Mouse (Mus musculus) 416B (cell line): ENCODE data around the gene Zfp667.
A peak's percentile ranks its signal among the peaks of the same experiment; 100 is the strongest.
"Not testable (repeated sequence)": the region's sequence is repeated elsewhere in the genome, so short reads cannot be mapped to it uniquely, and the experiment has no call there.

Experiments used
- DNase-seq: peaks from one replicate; pipeline ENCODE4 v3.0.0; 2011; ENCODE audit warnings: low read depth

The Zfp667 gene

DNA sequence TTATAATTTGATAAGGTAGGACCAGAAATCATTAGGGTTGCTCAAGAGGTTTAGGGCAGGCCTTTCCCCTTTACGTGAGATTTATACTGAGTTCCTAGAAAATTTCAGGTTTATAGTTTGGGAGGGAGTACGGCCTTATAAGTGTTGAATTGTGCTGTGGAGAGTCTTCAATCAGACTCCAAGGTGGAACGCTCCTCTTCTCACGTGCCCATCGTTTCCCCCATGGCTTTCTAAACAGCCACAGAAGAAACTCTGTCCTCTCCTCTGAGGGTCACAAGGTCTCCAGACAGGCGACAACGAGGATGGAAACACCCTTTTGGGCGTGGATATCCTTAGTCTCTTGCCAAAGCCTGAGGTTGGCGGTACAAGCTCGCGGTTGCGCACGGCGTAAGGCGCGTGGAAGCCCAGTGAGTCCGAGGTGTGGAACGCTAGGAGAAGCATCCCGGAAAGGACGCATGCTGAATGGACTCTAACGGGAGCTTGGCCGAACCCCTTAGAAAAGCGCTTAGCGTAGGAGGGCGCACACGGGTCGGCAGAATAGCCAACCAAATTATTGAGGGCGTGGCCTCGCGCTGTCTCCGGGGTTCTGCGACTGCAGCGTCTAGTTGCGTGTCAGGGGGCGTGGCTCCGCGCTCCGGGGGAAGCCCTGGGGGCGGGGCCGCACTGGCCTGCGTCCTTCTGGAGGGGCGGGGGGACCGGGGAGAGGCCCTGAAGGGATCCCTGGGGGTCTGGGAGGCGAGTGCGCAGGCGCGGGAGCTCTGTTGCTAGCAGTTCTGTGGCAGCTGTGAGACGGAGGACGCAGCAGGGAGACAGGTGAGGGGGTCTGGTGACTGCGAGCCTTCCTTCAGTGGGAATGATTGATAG, at the start of gene Zfp667:
TSS of gene Zfp667 (plus strand) at position 738 of the 864 bp plus-strand sequence.
- peak; percentile 96 for DNase-seq

DNA sequence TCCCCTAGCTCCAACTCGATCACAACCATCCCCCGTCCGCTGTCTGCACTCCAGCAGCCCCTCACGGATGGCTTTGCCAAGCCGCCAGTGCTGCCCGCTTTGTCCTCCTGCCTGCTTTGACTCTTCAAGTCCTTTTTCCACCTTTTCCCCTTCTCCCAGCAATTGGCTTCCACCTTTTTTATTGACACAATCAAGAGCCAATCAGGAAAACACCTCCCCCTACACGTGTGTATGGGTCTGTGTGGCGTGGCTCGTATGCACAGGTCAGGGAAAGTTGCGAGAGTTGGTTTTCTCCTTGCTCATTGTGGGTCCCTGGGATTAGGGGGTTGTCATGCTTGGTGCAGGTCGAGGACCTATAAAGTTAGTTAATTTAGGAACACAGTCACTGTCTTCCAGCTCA, 46.6 kb upstream of the Zfp667 start:
- no peak for DNase-seq

DNA sequence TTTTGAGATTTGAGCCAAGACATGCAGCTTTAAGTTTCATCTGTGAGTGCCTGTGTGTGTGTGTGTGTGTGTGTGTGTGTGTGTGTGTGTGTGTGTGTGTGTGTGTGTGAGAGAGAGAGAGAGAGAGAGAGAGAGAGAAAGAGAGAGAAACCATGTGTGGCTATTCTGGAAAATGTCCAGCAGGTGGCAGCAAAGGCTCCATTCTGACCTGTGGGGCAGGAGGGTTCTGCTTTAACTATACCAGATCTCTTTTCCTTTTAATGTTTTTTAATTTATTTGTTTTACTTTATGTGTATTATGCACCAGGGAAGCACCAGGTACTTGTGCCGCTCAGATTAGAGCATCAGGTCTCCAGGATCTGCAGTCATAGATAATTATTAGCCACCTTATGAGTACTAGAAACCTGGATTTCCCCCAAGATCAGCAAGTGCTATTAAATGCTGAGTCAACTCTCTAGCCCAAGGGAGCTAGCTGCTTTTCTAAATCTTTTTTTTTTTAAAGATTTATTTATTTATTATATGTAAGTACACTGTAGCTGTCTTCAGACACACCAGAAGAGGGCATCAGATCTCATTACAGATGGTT, 45.4 kb upstream of the Zfp667 start:
- peak; percentile 60 for DNase-seq

DNA sequence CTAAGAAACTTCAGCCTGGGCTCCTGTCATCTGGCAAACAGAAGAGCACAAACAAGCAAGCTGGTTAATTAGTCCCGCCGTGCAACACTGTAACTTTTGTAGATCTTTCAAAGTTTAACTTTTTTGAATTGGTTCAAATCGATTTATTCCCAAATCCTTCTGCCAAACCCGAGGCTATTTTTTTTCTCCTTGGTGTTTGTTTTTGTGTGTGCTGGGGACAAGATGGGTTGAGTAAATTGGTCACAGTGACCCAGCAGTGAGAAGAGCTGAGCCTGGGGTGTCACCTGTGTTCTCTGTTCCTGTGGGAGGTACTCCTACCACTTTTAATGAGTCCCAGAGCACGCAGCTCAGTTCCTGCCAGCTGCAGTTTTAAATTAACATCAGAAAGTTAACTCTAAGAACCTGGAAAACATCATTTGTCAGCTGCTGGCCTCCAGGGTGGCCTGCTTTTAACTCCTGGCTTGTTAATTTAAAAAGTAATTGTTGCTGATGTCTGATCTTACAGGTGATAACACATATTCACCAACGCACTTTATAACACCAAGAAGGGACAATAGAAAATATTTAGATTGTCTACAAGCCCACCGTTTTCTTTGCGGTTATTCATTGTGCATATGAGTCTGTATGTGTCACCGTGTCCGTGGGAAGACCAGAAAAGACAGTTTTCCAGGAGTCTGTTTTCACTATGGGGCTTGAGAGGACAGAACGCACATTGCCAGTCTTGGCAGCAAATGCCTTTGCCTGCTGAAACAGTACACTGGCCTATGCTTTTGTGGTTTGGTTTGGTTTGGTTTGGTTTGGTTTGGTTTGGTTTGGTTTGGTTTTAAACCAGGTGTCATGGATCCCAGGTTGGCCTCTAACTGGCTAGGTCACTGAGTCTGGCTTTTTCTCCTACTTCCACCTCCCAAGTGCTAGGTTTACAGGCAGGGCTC, 41.8 kb upstream of the Zfp667 start:
- DNase-seq, result no peak

DNA sequence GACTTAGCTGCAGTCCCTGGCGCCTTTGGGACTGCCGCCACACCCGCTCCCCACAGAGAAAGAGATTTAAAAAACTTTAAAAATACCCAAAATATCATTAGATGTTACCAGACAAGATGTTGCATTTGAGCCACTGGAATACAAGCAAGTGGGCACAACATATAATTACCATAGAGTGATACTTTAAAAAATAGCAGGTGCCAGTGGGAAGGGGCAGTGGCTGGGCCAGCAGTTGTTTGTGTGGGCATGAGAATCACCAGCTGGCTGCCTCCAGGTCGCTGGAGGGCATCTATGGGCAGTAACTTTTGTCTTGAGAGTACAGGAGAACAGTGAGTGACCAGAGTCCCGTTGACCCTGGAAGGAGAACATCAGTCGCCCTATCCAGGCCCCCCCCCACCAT, 34.0 kb upstream of the Zfp667 start, which contains the start of gene Epp13:
TSS of gene Epp13 (plus strand) at position 301 of the 400 bp plus-strand sequence.
- DNase-seq, result no peak

DNA sequence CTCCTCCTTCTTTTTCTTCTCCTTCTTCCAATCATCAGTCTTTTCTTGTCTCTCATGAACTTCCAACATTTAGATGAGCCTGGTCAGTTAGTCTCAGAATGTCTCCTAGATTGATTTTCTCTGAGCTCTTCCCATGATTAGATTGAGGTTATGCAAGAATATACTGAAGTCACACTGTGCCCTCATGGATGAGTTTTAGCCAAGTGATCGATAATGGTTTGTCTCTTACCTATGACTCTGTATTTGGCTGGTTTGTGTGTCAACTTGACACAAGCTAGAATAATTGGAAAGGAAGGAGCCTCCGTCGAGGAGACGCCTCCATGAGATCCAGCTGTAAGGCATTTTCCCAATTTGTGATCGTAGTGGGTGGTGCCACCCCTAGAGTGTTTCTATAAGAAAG, 31.9 kb upstream of the Zfp667 start:
- no peak for DNase-seq

DNA sequence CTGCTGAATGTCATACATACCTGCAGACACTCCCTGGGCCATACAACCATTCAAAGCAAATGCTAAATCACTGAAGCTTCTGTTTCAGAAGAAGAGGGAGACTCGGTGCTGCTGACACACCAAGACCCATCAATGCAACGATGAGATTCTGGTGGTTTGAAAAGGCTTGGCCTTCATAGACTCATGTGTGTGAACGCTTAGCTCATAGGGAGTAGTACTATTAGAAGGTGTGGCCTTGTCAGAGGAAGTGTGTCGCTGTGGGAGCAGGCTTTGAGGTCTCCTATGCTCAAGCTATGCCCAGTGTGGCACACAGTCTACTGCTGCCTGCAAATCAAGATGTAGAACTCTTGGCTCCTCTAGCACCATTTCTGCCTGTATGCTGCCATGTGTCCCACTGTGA, 29.0 kb upstream of the Zfp667 start:
- no peak for DNase-seq

DNA sequence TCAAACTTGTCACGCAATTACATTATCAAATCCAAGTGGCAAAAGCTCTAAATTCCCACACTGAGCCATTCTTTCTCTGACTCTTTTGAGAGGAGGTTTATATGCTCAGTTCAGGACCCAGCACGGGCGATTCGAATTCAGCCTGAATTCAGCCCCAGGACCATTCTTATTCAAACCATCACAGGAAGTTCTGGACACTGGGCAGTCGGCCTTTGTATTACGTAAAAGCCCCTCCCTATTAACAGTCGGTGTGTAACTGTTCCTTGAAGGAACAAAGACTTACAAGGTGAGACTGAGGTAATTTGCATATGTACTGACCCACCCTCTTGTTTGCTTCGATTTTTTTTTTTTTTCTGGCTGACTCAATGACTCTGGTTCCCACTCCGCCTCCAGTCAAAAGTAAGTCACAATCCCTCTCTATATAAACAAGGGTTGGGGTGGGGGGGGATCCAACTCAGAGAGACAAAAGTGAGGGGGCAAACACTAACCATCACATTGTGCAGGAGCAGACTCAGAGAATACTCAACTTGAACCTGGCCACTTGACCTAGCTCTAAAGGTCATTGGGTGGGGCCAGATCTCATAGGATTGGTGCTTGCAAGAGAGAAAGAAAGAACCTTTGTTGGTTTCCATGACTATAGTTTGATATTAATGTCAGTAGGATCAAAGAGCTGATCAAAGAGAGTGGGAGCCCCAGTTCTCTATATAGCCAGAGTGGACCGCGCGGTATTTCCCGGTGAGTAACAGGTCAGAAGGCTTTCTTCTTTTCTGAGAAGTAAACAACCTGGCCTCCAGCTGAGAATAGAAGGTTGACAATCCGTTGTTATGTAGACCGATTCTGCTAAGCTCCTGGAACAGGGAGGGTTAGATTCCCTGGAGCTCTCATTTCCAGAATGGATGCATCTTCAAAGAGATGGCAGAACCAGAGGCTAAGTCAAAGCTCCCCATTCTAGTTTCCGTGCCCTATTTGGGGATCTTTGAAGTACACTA, 27.9 kb upstream of the Zfp667 start:
- DNase-seq, result no peak

DNA sequence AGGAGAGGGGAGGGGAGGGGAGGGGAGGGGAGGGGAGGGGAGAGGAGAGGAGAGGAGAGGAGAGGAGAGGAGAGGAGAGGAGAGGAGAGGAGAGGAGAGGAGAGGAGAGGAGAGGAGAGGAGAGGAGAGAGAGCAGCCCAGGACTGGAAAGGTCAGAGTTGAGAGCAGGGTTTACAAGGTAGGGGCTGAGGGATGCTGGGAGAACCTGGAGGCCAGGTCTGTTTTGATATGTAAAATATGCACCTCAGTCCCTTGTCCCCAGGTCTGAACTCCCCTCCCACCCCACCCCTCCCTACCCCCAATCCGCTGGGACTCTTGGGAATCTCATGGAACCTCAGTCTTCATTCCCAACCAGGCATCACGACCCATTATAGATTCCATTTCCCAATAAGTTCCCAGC, 26.4 kb upstream of the Zfp667 start:
- DNase-seq, result not testable (repeated sequence)

DNA sequence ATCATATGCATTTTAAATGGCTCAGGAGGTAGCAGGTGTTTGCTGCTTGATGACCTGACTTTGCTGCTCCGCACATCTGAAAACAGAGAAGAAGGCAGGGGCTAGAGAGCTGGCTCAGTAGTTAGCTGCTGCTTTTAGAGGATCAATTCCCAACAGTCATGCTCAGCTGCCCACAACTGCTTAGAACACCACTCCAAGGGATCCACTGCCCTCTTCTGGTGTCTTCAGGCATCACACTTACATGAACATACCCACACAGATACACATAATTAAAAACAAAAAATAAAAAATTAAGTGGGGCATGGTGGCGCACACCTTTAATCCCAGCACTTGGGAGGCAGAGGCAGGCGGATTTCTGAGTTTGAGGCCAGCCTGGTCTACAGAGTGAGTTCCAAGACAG, 24.3 kb upstream of the Zfp667 start:
- DNase-seq, result peak; percentile 41

DNA sequence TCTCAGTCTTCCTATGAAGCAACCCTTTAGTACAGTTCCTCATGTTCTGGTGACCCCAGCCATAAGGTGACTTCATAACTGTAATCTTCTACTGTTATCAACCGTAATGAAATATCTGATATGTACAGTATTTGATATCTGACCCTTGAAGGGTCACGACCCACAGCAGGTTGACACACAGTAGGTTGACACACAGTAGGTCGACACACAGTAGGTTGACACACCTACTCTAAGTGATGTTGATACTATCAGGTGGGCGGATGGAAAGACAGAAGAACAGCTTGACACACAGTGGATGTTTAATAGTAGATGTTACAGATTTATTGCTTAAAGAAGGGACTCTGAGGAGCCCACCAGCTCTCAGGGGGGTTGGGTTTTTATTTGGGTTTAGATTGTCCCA, 23.4 kb upstream of the Zfp667 start:
- no peak for DNase-seq

DNA sequence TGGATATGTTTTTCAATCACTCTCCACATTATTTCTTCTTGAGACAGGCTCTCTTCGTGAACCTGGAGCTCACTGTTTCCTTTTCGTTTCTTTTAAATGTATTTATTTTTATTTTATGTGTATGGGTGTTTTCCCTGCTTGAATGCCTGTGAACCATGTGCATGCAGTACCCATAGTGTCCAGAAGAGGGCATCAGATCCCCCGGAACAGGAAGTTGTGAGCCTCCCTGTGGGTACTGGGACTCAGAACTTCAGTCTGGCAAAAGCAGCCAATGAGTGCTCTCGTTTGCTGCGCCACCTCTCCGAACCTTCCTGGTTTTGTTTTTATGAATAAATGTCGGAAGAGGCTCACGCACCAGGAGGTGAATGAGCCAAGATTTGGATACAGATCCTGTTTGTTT, 20.7 kb upstream of the Zfp667 start:
- DNase-seq, result peak; percentile 63

DNA sequence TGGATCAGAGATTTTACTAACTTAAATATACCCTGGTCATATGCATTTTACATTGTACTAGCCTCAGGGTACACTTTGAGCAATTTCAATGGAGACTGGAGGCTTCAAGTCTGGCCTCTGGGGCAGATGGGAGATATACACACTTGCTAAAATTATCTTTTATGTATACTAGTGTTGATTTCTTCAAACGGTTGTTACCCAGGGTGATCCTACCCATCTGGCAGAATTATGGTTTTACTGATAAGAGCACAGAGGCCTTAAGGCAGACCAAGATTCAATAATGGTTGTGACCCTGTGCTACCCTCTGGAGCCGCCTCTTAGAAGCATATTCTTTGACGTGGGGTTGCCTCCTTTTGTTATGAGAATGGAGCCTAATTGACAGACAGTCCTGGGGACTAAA, 8.5 kb upstream of the Zfp667 start:
- DNase-seq, result no peak

DNA sequence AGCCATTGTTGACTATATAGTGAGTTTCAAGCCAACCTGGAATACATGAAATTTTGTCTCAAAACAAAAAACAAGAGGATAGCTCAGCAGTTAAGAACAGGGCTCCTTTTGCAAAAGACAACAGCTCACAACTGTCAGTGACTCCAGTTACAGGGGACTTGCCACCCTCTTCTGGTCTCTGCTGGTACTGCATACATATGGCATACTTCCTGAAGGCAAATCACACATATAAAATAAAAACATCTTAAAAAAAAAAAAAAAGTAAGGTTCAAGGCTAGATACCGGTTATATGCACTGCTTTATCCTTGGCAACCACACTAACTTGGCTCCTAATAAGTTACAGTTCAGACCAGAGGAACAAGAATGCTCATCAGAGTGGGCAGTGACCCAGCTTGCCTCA, 3.6 kb upstream of the Zfp667 start:
- peak; percentile 90 for DNase-seq

DNA sequence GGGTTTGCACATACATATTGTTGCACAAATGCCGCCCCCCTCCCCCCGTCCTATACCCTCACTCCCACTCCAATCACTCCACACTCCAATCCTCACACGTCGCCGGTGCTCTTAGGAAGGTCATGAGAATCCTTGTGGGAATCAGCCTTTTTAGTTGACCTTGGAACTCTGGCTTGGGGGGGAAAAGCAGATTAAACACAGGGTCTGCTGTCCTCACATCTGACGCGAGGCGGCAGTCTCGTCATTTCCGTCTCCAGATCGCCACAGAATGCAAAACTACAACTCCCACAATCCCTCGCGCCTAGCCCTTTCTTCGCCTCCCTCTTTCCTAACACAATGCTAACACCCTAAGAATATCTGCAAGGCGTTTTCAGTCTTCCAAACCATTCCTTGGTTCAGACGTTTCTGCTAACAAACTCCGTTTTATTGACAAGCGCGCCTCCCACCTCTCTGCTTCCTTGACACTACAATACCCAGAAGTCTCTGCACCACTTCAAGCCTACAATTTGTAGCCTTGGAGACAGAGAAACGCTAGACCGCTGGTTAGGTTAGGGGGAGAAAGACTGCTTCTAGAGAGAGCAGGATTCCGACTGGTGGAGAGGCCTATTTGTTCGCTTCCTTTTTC, 2.8 kb upstream of the Zfp667 start:
- peak; percentile 93 for DNase-seq

DNA sequence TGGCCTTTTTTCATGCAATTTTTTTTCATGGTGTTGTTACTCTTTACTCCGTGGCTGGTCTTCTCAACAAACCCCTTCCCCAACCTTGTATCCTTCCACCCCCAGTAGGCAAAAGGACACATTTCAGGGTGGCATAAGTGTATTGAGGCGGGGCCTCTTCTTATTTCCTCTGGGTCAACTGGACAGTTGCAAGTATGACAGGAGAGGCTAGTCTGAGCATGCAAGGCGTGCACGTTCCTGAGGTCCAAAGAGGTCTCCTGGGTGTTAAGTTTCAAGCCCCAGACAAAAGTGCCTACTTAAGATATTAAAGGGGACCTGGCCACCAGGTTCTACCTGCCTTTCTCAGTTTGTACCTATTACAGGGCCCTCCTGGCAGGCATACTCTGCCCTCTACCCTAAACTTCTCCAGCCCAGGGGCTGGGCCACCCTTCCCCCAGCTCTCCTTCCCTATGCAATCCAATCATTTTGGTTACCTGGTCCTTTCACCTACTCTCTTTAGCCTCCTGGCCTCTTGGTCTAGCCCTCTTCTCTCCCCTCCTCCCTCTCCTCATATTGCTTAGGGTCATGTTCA, 1.9 kb upstream of the Zfp667 start:
- peak; percentile 26 for DNase-seq

DNA sequence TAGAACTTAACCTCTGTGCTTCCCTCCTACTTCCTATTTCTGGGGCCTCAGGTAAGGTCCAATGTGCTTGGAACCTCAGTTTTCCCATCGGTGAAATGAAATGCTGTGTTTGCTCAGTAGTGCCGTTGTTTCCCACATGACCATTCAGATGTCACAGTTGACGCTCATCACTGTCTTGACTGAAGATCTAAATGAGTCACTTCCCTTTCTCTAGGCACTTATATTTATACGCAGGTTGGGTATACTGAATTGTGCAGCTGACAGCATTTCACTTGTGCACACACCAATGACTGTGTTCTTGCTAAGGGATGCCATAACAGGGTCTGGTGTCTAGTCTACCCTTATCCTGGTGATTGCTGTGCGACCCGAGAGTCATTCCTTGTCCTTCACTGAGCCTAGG, 1.0 kb upstream of the Zfp667 start:
- DNase-seq, result peak; percentile 84

DNA sequence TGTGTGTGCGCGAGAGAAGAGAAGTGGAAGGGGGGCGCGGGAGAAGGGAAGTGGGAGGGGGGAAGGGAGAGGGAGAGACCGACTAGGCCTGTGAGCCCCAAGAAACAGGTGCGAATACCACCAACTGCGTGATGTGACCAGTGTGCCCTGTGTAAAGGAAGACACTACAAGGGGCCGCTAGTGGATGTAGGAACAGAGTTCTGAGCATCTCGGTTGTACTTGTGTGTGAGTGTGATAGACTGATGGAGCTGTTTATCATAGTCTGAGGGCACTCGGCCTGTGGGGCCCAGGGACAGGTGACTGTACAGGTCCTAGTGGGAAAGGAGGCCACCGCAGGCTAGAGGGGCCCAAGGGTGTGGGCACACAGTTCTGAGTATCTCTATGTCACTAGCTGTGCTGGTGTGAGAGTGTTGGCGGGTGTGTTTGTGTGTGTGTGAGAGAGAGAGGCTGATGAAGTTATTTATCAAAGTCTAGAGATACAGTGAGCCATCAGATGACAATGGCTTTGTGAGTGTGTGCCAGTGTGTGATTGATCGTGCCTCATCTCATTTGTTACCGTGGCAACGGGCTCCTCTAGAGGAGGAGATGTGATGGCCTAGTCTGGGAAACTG, 647 bp downstream of the Zfp667 start:
- DNase-seq, result no peak

DNA sequence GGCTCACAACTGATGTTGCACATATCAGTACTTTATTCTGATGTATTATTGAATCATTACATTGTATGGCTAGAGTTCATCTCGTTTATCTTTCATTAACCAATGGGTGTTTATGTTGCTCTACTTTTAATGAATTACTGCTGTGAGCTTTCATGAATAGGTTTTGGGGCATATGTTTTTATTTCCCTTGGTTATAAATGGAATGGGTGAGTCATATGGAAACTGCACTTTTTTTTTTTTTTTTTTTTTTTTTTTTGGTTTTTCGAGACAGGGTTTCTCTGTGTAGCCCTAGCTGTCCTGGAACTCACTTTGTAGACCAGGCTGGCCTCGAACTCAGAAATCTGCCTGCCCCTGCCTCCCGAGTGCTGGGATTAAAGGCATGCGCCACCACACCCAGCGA, 4.7 kb downstream of the Zfp667 start:
- not testable (repeated sequence) for DNase-seq

DNA sequence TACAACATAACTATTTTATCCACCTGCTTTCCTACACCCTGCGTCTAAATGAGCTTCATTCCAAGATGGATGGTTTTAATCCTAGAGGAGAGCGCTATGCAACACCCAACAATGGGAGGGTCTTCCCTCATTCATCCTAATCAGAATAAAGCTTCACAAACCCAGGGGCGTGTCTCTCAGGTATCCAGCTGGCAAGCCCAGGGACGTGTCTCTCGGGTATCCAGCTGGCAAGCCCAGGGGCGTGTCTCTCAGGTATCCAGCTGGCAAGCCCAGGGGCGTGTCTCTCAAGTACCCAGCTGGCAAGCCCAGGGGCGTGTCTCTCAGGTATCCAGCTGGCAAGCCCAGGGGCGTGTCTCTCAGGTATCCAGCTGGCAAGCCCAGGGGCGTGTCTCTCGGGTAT, 14.4 kb downstream of the Zfp667 start:
- DNase-seq, result not testable (repeated sequence)
